Mouse (Mus musculus) left cerebral cortex, postnatal 10 days (tissue): ENCODE measurements around the gene Coq6. TPM values are rescaled to one million over a fixed set of nuclear protein-coding genes. Genes with fewer than 3 reads are reported as not detected.

Experiments
- DNase-seq, 2 experiments: peaks; one replicate each; pipeline ENCODE4 v3.0.0; 2021 to 2022; ENCODE audit warnings: low spot score in 2 of 2, mixed read lengths in 1 of 2; ENCODE audit errors: extremely low spot score in 1 of 2
- intact Hi-C: fragments of 180-260 bp; cut with DNase I; formaldehyde crosslinking; loops from one replicate; pipeline ENCODE4 v1.15.1; 2025
- total RNA-seq, 2 experiments: library from RNA; stranded (reverse); gene quantifications; 2 replicates each; pipeline ENCODE4 v1.2.3; 2021

The Coq6 gene
- total RNA-seq, 2 experiments from 2014 or later: 21.8 to 22.4 TPM

GRCm38 (mm10) chr12:84390336-84390735 is 28.9 kb downstream of the Coq6 start:
- intact Hi-C loops: no loop called here
- no peak for DNase-seq

GRCm38 (mm10) chr12:84392681-84393080 is 31.2 kb downstream of the Coq6 start:
- DNase-seq: no peak
- intact Hi-C loops: no loop called here

- no peak for DNase-seq
- intact Hi-C loops: no loop called here
These were observed 32.4 kb downstream of the Coq6 start for GRCm38 (mm10) chr12:84393847-84394246.

DNA sequence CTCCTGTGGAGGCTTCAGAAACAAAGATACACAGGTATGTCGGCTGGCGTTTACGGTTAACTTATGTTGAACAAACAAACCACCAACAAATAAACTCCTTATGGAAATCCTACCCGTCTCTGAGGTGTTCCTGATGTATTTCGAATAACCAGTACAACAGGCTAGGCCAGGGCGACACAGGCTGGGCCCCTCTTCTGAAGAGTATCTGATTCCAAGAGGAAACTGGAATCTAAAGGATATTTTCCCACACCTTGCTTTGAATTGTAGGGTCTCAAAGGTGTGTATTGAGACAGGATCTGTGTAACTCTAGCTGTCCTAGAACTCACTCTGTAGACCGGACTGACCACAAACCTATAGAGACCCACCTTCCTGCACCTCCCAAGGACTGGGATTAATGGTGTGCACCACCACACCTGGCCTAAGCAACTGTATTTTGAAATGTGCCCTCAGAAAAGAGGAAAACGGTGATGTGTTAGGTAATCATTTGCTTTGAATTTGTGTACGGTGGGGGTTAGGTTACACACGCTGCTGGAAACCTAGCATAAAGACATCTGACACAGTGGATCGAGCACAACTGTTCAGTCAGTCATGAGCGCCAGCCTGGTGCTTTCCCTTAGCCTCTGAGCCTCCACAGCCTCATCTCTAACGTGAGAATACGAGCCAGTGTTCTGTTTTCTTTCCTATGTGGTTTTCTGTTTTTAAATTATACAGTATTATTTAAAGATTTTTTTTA is 35.7 kb downstream of the Coq6 start:
- intact Hi-C loops: no loop called here
- DNase-seq: no peak

DNA sequence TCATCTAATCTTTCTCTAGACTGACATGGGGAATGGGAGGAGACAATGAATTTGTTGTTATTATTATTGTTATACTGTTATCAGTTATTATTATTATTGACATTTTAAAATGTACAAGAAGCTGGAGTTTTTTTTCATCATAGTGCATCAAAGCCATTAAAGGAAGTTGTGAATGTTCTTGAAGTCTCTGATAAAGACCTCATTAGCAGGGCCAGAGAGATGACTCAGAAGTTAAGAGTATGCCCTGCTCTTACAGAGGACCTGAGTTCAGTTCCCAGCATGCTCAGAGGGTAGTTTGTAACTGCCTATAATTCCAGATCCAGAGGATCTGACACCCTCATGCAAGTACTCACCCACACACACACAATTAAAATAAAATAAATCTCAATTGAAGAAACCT is 36.2 kb downstream of the Coq6 start:
- intact Hi-C loops: no loop called here
- DNase-seq: no peak

DNA sequence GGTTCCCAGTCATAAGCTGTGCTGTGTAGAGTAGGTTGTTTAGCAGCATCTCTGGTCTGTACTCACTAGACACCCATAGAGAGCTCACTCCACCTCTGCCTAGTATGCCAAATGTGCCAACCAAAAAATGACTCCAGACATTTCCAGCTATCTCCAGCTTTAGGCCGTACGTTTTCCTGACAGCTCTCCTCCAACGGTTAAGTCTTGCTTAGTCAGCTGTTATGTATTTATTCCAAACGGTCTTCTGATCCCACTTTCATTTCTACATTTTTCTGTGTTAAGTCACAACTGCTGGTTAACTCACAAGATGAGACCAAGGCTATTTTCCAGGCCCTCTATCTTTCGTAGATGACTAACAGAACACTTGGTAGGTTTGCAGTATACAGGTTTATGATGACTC is 37.2 kb downstream of the Coq6 start:
- intact Hi-C loops: no loop called here
- DNase-seq: no peak

DNA sequence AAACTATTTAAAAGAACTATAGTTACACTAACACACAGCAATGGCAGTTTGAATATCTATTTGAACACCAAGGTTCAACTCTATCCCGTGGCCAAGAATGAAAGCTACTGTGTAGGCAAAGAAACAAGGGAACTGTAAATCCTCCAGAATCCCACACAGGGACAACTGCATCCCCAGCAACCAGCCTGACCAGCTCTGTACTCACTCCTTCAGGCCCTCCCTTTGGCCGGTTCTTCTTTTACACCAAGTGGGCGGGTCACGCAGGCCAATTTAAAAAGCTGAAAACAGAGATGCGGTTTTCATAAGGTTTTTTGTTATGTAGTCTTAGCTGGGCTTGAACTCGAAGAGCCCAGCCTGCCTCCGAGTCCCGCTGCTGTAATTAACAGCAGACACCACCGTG is 37.7 kb downstream of the Coq6 start:
- intact Hi-C loops: no loop called here
- no peak for DNase-seq

DNA sequence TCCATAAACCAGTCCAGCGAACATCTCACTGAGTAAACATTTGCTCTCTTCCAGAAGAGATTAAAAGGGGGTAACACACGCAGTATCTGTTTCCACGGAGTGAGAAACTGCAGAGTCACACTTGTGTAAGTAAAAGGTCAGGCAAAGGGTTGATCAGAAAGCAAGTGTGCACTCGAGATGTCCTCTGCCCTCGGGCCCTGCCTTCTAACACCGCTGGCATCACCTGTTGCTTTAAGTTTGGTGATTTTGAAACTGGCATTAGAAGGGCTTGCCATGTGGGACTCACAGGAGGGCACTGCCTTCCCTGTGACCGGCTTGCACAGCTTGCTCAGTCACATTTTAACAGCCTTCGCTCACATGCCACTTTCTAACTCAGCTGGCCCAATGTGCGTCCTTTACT is 38.2 kb downstream of the Coq6 start:
- intact Hi-C loops: no loop called here
- DNase-seq: no peak

- intact Hi-C loops: no loop called here
- no peak for DNase-seq
These were observed 38.6 kb downstream of the Coq6 start for GRCm38 (mm10) chr12:84400068-84400467.

DNA sequence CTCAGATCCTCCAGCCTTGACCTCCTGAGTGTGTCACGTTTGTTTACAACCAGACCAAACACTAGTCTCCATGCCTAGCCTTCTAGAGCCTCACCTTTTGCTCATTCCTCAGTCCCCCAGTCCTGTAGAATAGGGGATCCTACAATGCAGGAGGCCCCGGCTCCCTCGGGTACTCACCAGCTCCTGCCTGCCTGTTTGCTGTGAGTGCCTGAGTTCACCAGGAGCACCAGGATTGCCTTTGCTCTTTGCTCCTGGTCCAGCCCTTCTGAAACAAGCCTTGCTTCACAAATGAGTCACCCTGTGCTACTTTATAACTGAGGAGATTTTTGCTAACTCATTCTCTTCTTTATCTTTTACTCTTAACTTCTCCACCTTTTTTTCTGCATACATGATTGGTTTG is 39.2 kb downstream of the Coq6 start:
- DNase-seq: no peak
- intact Hi-C loops: no loop called here

DNA sequence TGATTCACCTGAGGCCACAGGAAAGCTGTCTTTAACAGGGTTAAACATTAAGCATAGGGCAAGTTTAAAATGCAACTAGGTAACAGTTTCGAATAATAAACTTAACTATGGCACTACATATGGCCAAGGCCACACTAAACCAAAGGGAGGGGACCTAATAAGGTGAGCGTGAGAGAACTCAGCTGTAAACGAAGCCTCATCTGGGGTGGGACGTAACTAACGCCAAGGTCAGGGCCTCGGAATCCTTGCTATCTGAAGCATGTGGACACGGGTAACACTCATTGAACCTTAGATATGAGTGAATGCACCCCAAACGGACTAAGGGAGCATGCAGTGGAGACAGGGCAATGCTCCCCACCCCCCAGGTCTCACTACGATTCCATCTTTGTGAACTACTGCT is 41.5 kb downstream of the Coq6 start:
- DNase-seq: no peak
- intact Hi-C loops: no loop called here

GRCm38 (mm10) chr12:84404541-84404940 is 43.1 kb downstream of the Coq6 start:
- intact Hi-C loops: no loop called here
- DNase-seq: no peak

GRCm38 (mm10) chr12:84407259-84407658 is 45.8 kb downstream of the Coq6 start:
- intact Hi-C loops: no loop called here
- no peak for DNase-seq

- intact Hi-C loops: no loop called here
These were observed 46.7 kb downstream of the Coq6 start for GRCm38 (mm10) chr12:84407874-84408818.

GRCm38 (mm10) chr12:84408819-84409507 is 47.5 kb downstream of the Coq6 start, which contains the start of the genes Entpd5 and Bbof1:
Gene Entpd5 (minus strand): TSS chr12:84409029.
Gene Bbof1 (plus strand): TSS chr12:84409071.
- intact Hi-C loops: no loop called here
- DNase-seq: peak; percentile 82 to 94

More at GRCm38 (mm10) chr12:84407874-84408818, 46.7 kb downstream of the Coq6 start:
- peak in 1 of 2 experiments; percentile 27 for DNase-seq

GRCm38 (mm10) chr12:84416834-84417604 is 55.6 kb downstream of the Coq6 start, which contains the start of gene Rnf113a2:
Gene Rnf113a2 (plus strand): TSS chr12:84417196.
- DNase-seq: peak; percentile 82 to 93
- intact Hi-C loops: no loop called here

GRCm38 (mm10) chr12:84417605-84417922 is 56.1 kb downstream of the Coq6 start:
- intact Hi-C loops: no loop called here
- no peak for DNase-seq
